Mouse (Mus musculus): ENCODE data around the gene Tbx6. TPM values are rescaled to one million over a fixed set of nuclear protein-coding genes. Genes with fewer than 3 reads are reported as not detected.

Tbx6 gene
- polyA plus RNA-seq, 1 experiment: 13.7 TPM

GRCm38 (mm10) chr7:126781661-126782370, 533 bp downstream of the Tbx6 start:
- Histone ChIP-seq H3K27ac (ENCODE audit: control insufficient read depth, insufficient read depth, low read depth, low read length, poor library complexity) (no peak overlapping the region), H3K4me1 (ENCODE audit: control insufficient read depth, insufficient read depth, low read length) (peaks cover 5% of the 10 kb centered on the region), H3K4me3 (replicated peaks; ENCODE audit: control insufficient read depth, low read depth, low read length) (no peak overlapping the region)
- 82% methylated on average over 11 of the region's 11 CpGs for WGBS
- TF ChIP-seq POLR2A (IDR thresholded peaks at IDR 0.05; ENCODE audit: borderline replicate concordance, control insufficient read depth, low read depth, low read length) (no peak), CTCF (IDR thresholded peaks at IDR 0.05; ENCODE audit: control insufficient read depth, insufficient read depth, low read length) (no peak)

DNA sequence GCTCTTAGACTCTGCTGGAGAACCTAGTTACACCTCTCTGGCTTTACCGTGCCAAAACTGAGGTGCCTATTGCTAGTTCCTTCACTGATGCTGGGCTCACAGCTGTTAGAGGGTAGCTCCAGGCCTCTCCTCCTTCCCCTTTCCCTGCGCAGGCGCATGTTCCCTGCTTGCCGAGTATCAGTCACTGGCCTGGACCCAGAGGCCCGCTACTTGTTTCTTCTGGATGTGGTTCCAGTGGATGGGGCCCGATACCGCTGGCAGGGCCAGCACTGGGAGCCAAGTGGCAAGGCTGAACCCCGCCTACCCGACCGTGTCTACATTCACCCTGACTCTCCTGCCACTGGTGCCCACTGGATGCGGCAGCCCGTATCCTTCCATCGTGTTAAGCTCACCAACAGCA, 1.4 kb downstream of the Tbx6 start:
- WGBS: 82% methylated on average over 13 of the region's 13 CpGs
- H3K4me1 ChIP-seq (ENCODE audit: control insufficient read depth, insufficient read depth, low read length): peaks cover 5% of the 10 kb centered on the region

DNA sequence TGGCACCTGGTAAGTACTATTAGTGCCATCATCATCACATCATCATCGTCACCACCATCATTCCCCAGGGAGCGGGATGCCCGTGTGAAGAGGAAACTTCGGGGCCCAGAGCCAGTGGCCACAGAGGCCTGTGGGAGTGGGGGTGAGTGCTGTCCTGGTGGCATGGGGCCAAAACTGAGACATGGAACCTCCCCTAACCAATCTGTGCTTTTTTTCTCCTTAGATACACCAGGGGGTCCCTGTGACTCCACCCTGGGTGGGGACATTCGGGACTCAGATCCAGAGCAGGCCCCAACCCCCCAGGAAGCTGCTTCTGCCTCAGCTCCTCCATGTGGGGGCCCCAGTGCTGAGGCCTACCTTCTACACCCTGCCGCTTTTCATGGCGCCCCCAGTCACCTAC, 3.2 kb downstream of the Tbx6 start:
- WGBS: 80% methylated on average over 7 of the region's 7 CpGs
- TF ChIP-seq POLR2A (IDR thresholded peaks at IDR 0.05; ENCODE audit: borderline replicate concordance, control insufficient read depth, low read depth, low read length): no peak
- no peak for TF ChIP-seq CTCF (IDR thresholded peaks at IDR 0.05; ENCODE audit: control insufficient read depth, insufficient read depth, low read length)
- Histone ChIP-seq H3K27ac (ENCODE audit: control insufficient read depth, insufficient read depth, low read depth, low read length, poor library complexity) (no peak overlapping the region), H3K4me1 (ENCODE audit: control insufficient read depth, insufficient read depth, low read length) (peaks cover 2% of the 10 kb centered on the region; the same call in 1 of the 2 replicates), H3K4me3 (replicated peaks; ENCODE audit: control insufficient read depth, low read depth, low read length) (no peak overlapping the region)

More for the DNA sequence above, 1.4 kb downstream of the Tbx6 start:
- no peak for TF ChIP-seq POLR2A (IDR thresholded peaks at IDR 0.05; ENCODE audit: borderline replicate concordance, control insufficient read depth, low read depth, low read length)
- TF ChIP-seq CTCF (IDR thresholded peaks at IDR 0.05; ENCODE audit: control insufficient read depth, insufficient read depth, low read length): no peak
- H3K4me3 ChIP-seq (replicated peaks; ENCODE audit: control insufficient read depth, low read depth, low read length): no peak overlapping the region
- H3K27ac ChIP-seq (ENCODE audit: control insufficient read depth, insufficient read depth, low read depth, low read length, poor library complexity): no peak overlapping the region

- H3K4me1 ChIP-seq (ENCODE audit: control insufficient read depth, insufficient read depth, low read length): peaks cover 2% of the 10 kb centered on the region; the same call in 1 of the 2 replicates
- H3K4me3 ChIP-seq (replicated peaks; ENCODE audit: control insufficient read depth, low read depth, low read length): no peak overlapping the region
- 87% methylated on average over 4 of the region's 4 CpGs for WGBS
- H3K27ac ChIP-seq (ENCODE audit: control insufficient read depth, insufficient read depth, low read depth, low read length, poor library complexity): no peak overlapping the region
- TF ChIP-seq POLR2A (IDR thresholded peaks at IDR 0.05; ENCODE audit: borderline replicate concordance, control insufficient read depth, low read depth, low read length): no peak
Observed at GRCm38 (mm10) chr7:126785056-126785455, 3.8 kb downstream of the Tbx6 start.

DNA sequence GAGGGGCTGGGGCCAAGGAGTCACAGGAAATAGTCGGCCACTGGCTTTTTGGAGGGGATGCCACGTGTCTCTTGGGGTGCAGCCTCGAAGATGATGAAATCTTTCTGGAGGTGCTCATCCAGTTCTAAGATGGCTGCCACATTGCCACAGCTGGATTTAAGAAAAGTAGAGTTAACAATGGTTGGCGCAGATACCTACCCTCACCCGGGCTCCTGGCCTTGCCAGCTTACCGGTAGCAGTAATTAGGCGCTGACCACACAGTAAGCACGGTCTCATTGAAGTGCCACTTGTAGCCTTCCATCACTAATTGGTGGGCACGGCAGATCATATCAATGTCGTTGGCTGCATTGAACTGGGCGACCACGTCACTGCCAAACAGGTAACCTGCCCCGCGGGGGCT, 4.9 kb downstream of the Tbx6 start:
- H3K4me1 ChIP-seq (ENCODE audit: control insufficient read depth, insufficient read depth, low read length): peaks cover 1% of the 10 kb centered on the region; the same call in 1 of the 2 replicates
- WGBS: 81% methylated on average over 14 of the region's 14 CpGs

GRCm38 (mm10) chr7:126789141-126789540, 7.9 kb downstream of the Tbx6 start:
- WGBS: 91% methylated on average over 4 of the region's 4 CpGs
- H3K27ac ChIP-seq (ENCODE audit: control insufficient read depth, insufficient read depth, low read depth, low read length, poor library complexity): no peak overlapping the region
- H3K4me3 ChIP-seq (replicated peaks; ENCODE audit: control insufficient read depth, low read depth, low read length): no peak overlapping the region
- no peak for TF ChIP-seq POLR2A (IDR thresholded peaks at IDR 0.05; ENCODE audit: borderline replicate concordance, control insufficient read depth, low read depth, low read length)
- TF ChIP-seq CTCF (IDR thresholded peaks at IDR 0.05; ENCODE audit: control insufficient read depth, insufficient read depth, low read length): no peak
- peaks cover 3% of the 10 kb centered on the region for H3K4me1 ChIP-seq (ENCODE audit: control insufficient read depth, insufficient read depth, low read length)

More for the DNA sequence above, 4.9 kb downstream of the Tbx6 start:
- TF ChIP-seq POLR2A (IDR thresholded peaks at IDR 0.05; ENCODE audit: borderline replicate concordance, control insufficient read depth, low read depth, low read length): no peak
- no peak for TF ChIP-seq CTCF (IDR thresholded peaks at IDR 0.05; ENCODE audit: control insufficient read depth, insufficient read depth, low read length)
- Histone ChIP-seq H3K4me3 (replicated peaks; ENCODE audit: control insufficient read depth, low read depth, low read length) (no peak overlapping the region), H3K27ac (ENCODE audit: control insufficient read depth, insufficient read depth, low read depth, low read length, poor library complexity) (no peak overlapping the region)

DNA sequence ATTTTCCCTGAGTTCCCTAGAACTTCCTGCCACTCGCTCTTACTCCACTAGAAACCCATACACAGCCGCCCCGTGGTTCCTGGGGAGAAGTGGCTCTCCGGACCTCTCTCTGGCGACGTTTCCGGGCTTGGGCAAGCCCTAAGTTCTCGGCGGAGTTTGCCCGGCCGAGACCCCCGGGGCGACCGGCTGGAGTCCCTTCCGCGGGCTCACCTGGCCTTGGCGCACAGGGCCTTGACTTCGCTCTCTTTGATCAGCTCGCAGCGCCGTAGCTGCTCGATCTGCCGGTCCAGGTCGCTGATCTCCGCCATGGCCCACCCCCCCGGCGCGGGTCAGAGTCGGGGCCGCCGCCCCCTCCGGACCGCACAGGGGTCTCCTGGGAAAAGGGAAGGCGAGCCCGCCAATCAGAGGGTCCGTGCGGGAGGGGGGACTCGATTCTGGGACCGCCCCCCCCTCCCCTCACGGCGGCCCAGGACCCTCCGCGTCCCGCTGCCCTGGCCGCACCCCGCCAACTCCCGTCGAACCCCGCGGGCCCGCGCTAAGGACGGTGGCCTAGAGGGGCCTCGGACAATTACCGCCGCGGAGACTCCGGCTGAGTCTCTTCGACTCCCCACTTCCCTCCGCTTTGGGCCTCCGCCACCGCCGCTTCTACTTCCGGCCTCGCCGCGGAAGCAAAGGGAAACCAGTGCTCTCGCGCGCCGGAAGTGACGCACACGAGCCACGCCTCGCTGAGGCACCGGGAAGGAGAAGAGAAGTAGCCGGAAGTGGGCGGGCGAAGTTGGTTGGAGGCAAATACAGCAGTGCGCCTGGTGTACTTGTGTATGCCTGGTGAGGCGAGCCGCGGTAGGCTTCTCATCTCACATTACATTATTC, 10.8 kb downstream of the Tbx6 start, which contains the start of gene Ppp4c:
TSS of gene Ppp4c (minus strand) at position 646 of the 870 bp plus-strand sequence.
- TF ChIP-seq CTCF (IDR thresholded peaks at IDR 0.05; ENCODE audit: control insufficient read depth, insufficient read depth, low read length) (no peak), POLR2A (IDR thresholded peaks at IDR 0.05; ENCODE audit: borderline replicate concordance, control insufficient read depth, low read depth, low read length) (peak; percentile 83; the same call in 1 of the 2 replicates)
- Histone ChIP-seq H3K4me1 (ENCODE audit: control insufficient read depth, insufficient read depth, low read length) (peaks cover 3% of the 10 kb centered on the region), H3K27ac (ENCODE audit: control insufficient read depth, insufficient read depth, low read depth, low read length, poor library complexity) (peak within 1 kb of the TSS; percentile 88), H3K4me3 (replicated peaks; ENCODE audit: control insufficient read depth, low read depth, low read length) (peak within 1 kb of the TSS; percentile 77)
- WGBS: 1% methylated on average over 82 of the region's 83 CpGs

Data from bone marrow, adult 2 months (tissue).